Mouse (Mus musculus) left cerebral cortex, adult 2 months (tissue): ENCODE data around the gene Bend4. TPM values are rescaled to one million over a fixed set of nuclear protein-coding genes. Genes with fewer than 3 reads are reported as not detected.

Experiments used
- DNase-seq, 2 experiments: peaks; one replicate each; pipeline ENCODE4 v3.0.0; 2021 to 2022; ENCODE audit warnings: low spot score in 2 of 2, mixed read lengths in 1 of 2; ENCODE audit errors: extremely low spot score in 1 of 2
- H3K27ac ChIP-seq: fragments of 200-600 bp; 2 replicates; pipeline ENCODE4 v1.8.1; 2022
- H3K4me3 ChIP-seq: fragments of 200-600 bp; 2 replicates; pipeline ENCODE4 v1.8.1; 2022
- CTCF ChIP-seq: fragments of 200-600 bp; IDR thresholded peaks from 2 replicates; pipeline ENCODE4 v1.8.1; 2022; ENCODE audit warnings: antibody characterized with exemption, mild to moderate bottlenecking, moderate library complexity
- intact Hi-C: fragments of 180-260 bp; cut with DNase I; formaldehyde crosslinking; loops from one replicate; pipeline ENCODE4 v1.15.1; 2025
- total RNA-seq, 2 experiments: library from RNA; stranded (reverse); gene quantifications; 2 replicates each; pipeline ENCODE4 v1.2.3; 2021

Bend4 gene
- total RNA-seq, 2 experiments from 2014 or later = 7.9 TPM

DNA sequence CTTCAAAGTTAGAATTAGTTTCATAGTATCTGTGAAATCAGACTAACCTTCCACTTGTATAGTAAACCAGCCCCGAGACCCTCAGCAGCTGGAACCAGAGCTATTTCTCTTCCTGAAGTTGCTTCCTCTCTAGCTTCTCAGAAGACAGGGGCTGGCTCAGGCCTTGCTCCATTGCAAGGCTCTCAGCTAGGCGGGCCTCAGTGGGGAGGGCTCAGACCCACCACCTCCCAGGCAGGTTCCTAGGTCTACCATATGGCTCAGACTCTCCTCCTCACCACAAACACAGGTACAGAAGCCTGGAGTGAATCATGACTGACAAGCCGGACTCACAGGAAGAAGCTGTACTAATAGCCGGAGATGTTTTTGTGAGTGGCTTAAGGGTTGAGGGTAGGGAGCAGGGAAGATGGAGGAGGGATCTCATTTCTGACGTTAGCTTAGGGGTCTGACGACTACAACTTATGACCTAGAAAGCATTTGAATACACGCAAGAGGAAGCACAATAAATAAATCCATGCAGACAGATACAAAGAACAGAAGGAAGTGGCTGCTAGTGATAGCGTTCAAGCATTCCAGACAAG is 51.0 kb downstream of the Bend4 start:
- TF ChIP-seq CTCF = no peak

DNA sequence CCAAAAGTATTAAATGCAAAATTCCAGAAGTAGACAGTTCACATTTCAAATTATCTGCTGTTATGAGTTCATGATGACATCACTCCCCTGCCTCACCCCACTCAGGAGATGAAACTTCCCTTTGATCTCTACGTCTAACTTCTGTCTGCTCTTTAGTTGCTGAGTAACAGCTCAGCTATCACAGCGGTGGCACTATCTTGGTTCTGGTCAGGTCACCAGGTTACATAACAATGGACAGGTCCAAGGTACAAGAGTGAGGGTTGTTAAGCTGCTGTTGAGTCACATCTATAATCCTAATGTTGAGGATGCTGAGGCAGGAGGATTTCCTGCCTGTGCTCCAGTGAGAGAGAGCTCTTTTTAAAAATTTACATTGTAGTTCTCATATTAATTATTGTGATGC is 65.2 kb downstream of the Bend4 start:
- intact Hi-C loops = no loop called here
- no peak for TF ChIP-seq CTCF
- H3K4me3 ChIP-seq = no peak overlapping the region
- H3K27ac ChIP-seq = no peak overlapping the region
- no peak for DNase-seq

More for the DNA sequence above, 51.0 kb downstream of the Bend4 start:
- Histone ChIP-seq H3K4me3 (no peak overlapping the region), H3K27ac (no peak overlapping the region)
- no peak for DNase-seq
- intact Hi-C loops = no loop called here

DNA sequence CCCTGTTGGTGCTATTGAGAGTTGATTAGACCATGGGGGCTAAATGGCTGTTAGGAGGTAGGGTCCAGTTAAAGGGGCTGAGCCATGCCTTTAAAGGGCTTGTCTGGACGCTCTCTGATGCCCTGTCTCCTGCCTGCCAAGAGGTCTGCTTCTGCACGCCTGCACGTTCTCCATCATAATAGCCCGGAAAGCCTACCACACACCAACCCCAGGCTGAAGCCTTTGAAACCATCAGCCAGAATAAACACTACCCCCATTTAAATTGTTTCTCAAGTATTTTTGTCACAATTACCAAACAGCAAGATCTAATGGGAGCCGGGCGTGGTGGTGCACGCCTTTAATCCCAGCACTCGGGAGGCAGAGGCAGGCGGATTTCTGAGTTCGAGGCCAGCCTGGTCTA is 65.8 kb downstream of the Bend4 start:
- TF ChIP-seq CTCF = no peak
- DNase-seq = no peak
- intact Hi-C loops = no loop called here

DNA sequence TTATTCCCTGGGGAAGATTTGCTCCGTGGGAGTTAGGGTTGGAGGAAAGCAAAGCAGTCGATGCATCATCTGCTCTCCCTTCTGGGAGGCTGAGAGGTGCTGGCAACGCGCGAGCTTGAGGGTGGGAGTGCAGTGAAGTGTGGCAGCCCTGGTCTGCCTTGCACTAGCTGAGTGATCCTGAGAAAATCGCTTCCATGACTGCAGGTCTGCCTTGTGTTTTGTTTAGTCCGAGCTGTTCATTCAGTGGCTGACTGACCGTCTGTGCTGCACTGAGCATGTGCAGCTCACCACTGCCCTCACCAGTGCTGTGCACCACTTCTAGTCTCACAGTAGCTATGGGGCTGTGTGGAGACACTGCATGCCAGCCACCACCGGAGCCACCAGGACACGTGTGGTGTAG is 79.2 kb downstream of the Bend4 start:
- Histone ChIP-seq H3K4me3 (no peak overlapping the region), H3K27ac (no peak overlapping the region)
- intact Hi-C loops = no loop called here
- DNase-seq = peak; percentile 51 to 64
- TF ChIP-seq CTCF = no peak

More for the DNA sequence above, 65.8 kb downstream of the Bend4 start:
- Histone ChIP-seq H3K4me3 (no peak overlapping the region), H3K27ac (no peak overlapping the region)

DNA sequence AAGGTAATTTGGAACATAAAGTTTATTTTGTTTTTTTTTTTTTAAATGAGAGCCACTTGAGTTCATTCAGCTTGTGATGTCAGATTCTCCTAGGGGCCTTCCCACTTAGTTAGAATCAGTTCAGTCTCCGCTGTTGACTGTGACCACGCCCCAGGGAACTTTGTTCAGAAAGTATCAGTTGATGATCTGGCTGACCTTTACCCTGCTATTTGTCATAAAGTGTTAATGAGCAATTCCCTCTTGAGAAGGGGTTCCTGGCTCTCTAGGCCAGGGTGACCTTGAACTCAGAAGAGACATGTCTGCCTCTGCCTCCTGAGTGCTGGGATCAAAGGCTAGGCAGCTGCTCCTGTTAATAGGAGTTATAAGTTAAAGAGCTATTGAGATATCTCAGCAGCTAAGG is 81.0 kb downstream of the Bend4 start:
- Histone ChIP-seq H3K4me3 (no peak overlapping the region), H3K27ac (no peak overlapping the region)
- DNase-seq = no peak
- intact Hi-C loops = no loop called here
- no peak for TF ChIP-seq CTCF

Other genes starting within 250 kb of the Bend4 start
- 10 to 100 TPM; 90.2 to 92.8 TPM for gene Tmem33, start 167.7 kb downstream of the Bend4 start, total RNA-seq
- gene Slc30a9, start 121.4 kb downstream of the Bend4 start, total RNA-seq = 100 to 1,000 TPM; 168 to 178 TPM
- gene Shisa3, start 179.6 kb upstream of the Bend4 start, total RNA-seq = 1 to 10 TPM in 1 of 2 experiments, under 1 TPM in 1; 0.87 to 1.1 TPM